22 mouse cellular contexts compared by ENCODE assay signal in the genomic region with DNA sequence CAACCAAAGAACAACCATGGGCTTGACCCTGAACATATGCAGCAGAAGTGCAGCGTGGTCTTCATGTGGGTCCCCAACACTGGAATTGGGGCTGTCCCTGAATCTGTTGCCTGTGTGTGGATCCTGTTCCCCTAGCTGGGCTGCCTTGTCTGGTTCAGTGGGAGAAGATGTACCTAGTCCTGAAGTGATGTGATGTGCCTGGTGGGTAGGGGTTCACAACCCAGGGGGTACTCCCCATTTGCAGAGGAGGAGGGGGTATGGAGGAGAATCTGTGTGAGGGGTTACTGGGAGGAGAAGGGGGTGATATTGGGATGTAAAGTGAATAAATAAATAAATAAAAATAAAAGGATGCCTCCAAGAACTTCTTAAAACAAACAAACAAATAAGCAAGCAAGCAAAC.
DNase-seq lines count a peak whose midpoint lies in the region; ATAC-seq and TF ChIP-seq lines count a peak whose summit lies in the region.
"Had no signal": no experiment of that assay in that cellular context is flagged by ENCODE, and none has a peak within 500 bp of the region (broad histone marks: within the 10 kb centered on the region; RNA-seq: fewer than 3 reads in every experiment).

No protein-coding gene starts in this region.

- no peaks in the 10 kb centered on the region for H3K27me3 ChIP-seq in hindbrain, embryonic 15.5 days
- H3K27me3 ChIP-seq in hindbrain, embryonic 12.5 days, result no peaks in the 10 kb centered on the region
- H3K27me3 ChIP-seq in midbrain, embryonic 16.5 days (ENCODE audit: control insufficient read depth, insufficient read depth, low read depth, low read length), result no peaks in the 10 kb centered on the region
- no peaks in the 10 kb centered on the region for H3K27me3 ChIP-seq in midbrain, postnatal 0 days (ENCODE audit: insufficient read depth, low read length)
- H3K27me3 ChIP-seq: embryonic facial prominence, embryonic 13.5 days; embryonic facial prominence, embryonic 15.5 days; forebrain, embryonic 12.5 days; forebrain, embryonic 15.5 days had no signal

- peaks cover 3% of the 10 kb centered on the region; the same call in 1 of the 2 replicates for H3K4me1 ChIP-seq in hindbrain, embryonic 15.5 days (replicated peaks)
- H3K4me1 ChIP-seq in hindbrain, embryonic 12.5 days, result no peaks in the 10 kb centered on the region
- H3K4me1 ChIP-seq in midbrain, embryonic 16.5 days (ENCODE audit: control insufficient read depth, insufficient read depth, low read length), result peaks cover 8% of the 10 kb centered on the region; the same call in 1 of the 2 replicates
- H3K4me1 ChIP-seq in midbrain, postnatal 0 days (ENCODE audit: insufficient read depth, low read length), result no peaks in the 10 kb centered on the region
- H3K4me1 ChIP-seq: embryonic facial prominence, embryonic 13.5 days; embryonic facial prominence, embryonic 15.5 days; forebrain, embryonic 10.5 days; forebrain, embryonic 12.5 days had no signal

- H3K9me3 ChIP-seq in hindbrain, embryonic 15.5 days, result no peaks in the 10 kb centered on the region
- H3K9me3 ChIP-seq in hindbrain, embryonic 12.5 days (replicated peaks), result no peaks in the 10 kb centered on the region
- H3K9me3 ChIP-seq in midbrain, embryonic 16.5 days (replicated peaks; ENCODE audit: control insufficient read depth, low read length, poor library complexity, severe bottlenecking), result no peaks in the 10 kb centered on the region
- no peaks in the 10 kb centered on the region for H3K9me3 ChIP-seq in midbrain, postnatal 0 days (ENCODE audit: low read length)
- H3K9me3 ChIP-seq: embryonic facial prominence, embryonic 13.5 days; embryonic facial prominence, embryonic 15.5 days; forebrain, embryonic 10.5 days; forebrain, embryonic 12.5 days; forebrain, embryonic 15.5 days had no signal

- ATAC-seq in hindbrain, embryonic 15.5 days (ENCODE audit: low FRiP score, low read depth), result peak; percentile 45; the same call in 1 of the 2 replicates
- no peak for ATAC-seq in hindbrain, embryonic 12.5 days (ENCODE audit: low FRiP score)
- 0 out of 2 replicates have a peak, but pooled peaks have one; percentile 51 for ATAC-seq in midbrain, embryonic 16.5 days
- no peak for ATAC-seq in midbrain, postnatal 0 days (ENCODE audit: low FRiP score)
- ATAC-seq: forebrain, embryonic 15.5 days had no signal

- no peak overlapping the region for H3K9ac ChIP-seq in hindbrain, embryonic 15.5 days
- no peak overlapping the region for H3K9ac ChIP-seq in hindbrain, embryonic 12.5 days
- H3K9ac ChIP-seq in midbrain, embryonic 16.5 days (ENCODE audit: low read depth, low read length), result no peak overlapping the region
- H3K9ac ChIP-seq in midbrain, postnatal 0 days (replicated peaks; ENCODE audit: low read length, poor library complexity, severe bottlenecking), result no peak overlapping the region
- H3K9ac ChIP-seq: embryonic facial prominence, embryonic 13.5 days; embryonic facial prominence, embryonic 15.5 days; forebrain, embryonic 12.5 days; forebrain, embryonic 15.5 days had no signal

- no peak overlapping the region for H3K4me3 ChIP-seq in hindbrain, embryonic 15.5 days
- no peak overlapping the region for H3K4me3 ChIP-seq in hindbrain, embryonic 12.5 days
- H3K4me3 ChIP-seq in midbrain, embryonic 16.5 days (ENCODE audit: low read depth, low read length), result no peak overlapping the region
- H3K4me3 ChIP-seq in midbrain, postnatal 0 days (ENCODE audit: low read depth, low read length), result no peak overlapping the region
- H3K4me3 ChIP-seq: embryonic facial prominence, embryonic 13.5 days; embryonic facial prominence, embryonic 15.5 days; erythroblast, embryonic 14.5 days; forebrain, embryonic 10.5 days; forebrain, embryonic 12.5 days; forebrain, embryonic 15.5 days had no signal

- no peak for TF ChIP-seq CTCF in midbrain, postnatal 0 days (IDR thresholded peaks at IDR 0.05)

- WGBS in hindbrain, embryonic 15.5 days, result 95% methylated on average over 1 of the region's 1 CpGs
- 100% methylated on average over 1 of the region's 1 CpGs for WGBS in hindbrain, embryonic 12.5 days
- WGBS in midbrain, embryonic 16.5 days, result 95% methylated on average over 1 of the region's 1 CpGs
- 100% methylated on average over 1 of the region's 1 CpGs for WGBS in midbrain, postnatal 0 days

- no peaks in the 10 kb centered on the region for H3K36me3 ChIP-seq in hindbrain, embryonic 15.5 days
- no peaks in the 10 kb centered on the region for H3K36me3 ChIP-seq in hindbrain, embryonic 12.5 days
- no peaks in the 10 kb centered on the region for H3K36me3 ChIP-seq in midbrain, embryonic 16.5 days (ENCODE audit: control insufficient read depth, insufficient read depth, low read length)
- no peaks in the 10 kb centered on the region for H3K36me3 ChIP-seq in midbrain, postnatal 0 days (ENCODE audit: insufficient read depth, low read length)
- H3K36me3 ChIP-seq: embryonic facial prominence, embryonic 13.5 days; embryonic facial prominence, embryonic 15.5 days; forebrain, embryonic 10.5 days; forebrain, embryonic 12.5 days; forebrain, embryonic 15.5 days had no signal

- DNase-seq in heart, adult 11 months, result peak; percentile 75
- DNase-seq in heart, postnatal 25 days (ENCODE audit: low spot score), result no peak
- DNase-seq in midbrain, postnatal 0 days (ENCODE audit: low spot score), result no peak
- DNase-seq: adrenal gland, adult 2 months; adrenal gland, postnatal 10 days; adrenal gland, postnatal 25 days; cerebellum, adult 11 months; cerebellum, adult 18-20 months; cerebellum, adult 8-10 months; cerebellum, adult 9-11 months; cerebellum, postnatal 14 days; cerebellum, postnatal 36 days; embryo, embryonic 11 days had no signal

- intact Hi-C loops in heart, postnatal 25 days (cut with DNase I), result no loop called here

- no peak overlapping the region for H3K4me2 ChIP-seq in hindbrain, embryonic 15.5 days
- no peak overlapping the region for H3K4me2 ChIP-seq in hindbrain, embryonic 12.5 days (replicated peaks)
- H3K4me2 ChIP-seq in midbrain, embryonic 16.5 days (ENCODE audit: low read length), result no peak overlapping the region
- no peak overlapping the region for H3K4me2 ChIP-seq in midbrain, postnatal 0 days (ENCODE audit: low read depth, low read length, poor library complexity, severe bottlenecking)
- H3K4me2 ChIP-seq: embryonic facial prominence, embryonic 13.5 days; embryonic facial prominence, embryonic 15.5 days; forebrain, embryonic 12.5 days; forebrain, embryonic 15.5 days had no signal

- no peak overlapping the region for H3K27ac ChIP-seq in hindbrain, embryonic 15.5 days (replicated peaks)
- H3K27ac ChIP-seq in hindbrain, embryonic 12.5 days, result no peak overlapping the region
- H3K27ac ChIP-seq in midbrain, embryonic 16.5 days (ENCODE audit: low read length), result no peak overlapping the region
- H3K27ac ChIP-seq in midbrain, postnatal 0 days (ENCODE audit: low read depth, low read length), result no peak overlapping the region
- H3K27ac ChIP-seq: embryonic facial prominence, embryonic 13.5 days; embryonic facial prominence, embryonic 15.5 days; forebrain, embryonic 10.5 days; forebrain, embryonic 12.5 days; forebrain, embryonic 15.5 days had no signal

Comparison
In these comparisons a context has a peak if more than half of its experiments do, and no peak if none do; other contexts are left out.
1. ATAC-seq: peak in hindbrain, embryonic 15.5 days (single experiment) and midbrain, embryonic 16.5 days (single experiment); none in hindbrain, embryonic 12.5 days (single experiment) and midbrain, postnatal 0 days (single experiment).